Mouse (Mus musculus): ENCODE measurements around the gene Tmem59l.
A peak's percentile ranks its signal among the peaks of the same experiment; 100 is the strongest.

DNA sequence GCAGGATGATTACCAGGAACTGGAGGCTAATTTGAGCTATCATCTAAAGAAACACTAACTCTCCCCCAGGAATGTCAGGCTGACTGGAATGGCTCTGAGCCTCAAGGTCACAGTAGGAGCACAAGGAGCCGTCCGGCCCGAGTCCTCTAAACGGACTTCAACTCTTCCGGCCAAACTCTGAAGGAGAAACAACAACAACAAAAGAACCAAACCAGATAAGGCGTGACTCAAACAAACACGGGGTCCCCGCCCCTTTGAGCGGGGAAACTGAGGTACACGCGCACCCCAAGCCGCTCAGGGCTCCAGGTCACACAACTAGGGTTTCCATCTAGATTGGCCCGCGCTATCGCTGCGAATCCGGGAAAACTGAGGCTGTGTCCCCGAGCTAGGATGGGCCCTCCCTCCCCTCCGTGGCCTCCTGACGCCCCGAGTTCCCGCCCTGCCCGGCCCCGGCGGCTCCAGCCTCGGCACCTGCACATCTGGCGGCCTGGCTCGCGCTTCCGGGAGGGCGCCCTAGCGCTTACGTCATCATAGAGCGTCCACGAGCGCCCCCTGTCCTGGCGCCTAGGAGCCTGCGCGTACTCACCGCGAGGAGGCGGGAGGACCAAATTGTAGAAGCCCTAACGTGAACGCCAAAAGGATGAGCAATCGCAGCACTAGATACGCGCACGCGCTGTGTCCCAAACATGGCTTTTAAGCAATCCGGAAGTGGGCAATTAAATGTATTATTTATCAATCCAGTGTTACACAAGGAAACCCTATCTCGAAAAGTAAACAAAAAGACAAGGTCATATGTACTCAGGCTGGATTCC lies 35.6 kb upstream of the Tmem59l start:
- TF ChIP-seq CTCF (IDR thresholded peaks at IDR 0.05; ENCODE audit: borderline replicate concordance, extremely low read depth, insufficient read depth, insufficient read length) (peak; percentile 53), POLR2A (IDR thresholded peaks at IDR 0.05; ENCODE audit: borderline replicate concordance, extremely low read depth, insufficient read depth, insufficient read length, poor library complexity, severe bottlenecking) (0 out of 2 replicates have a peak, but pooled peaks have one; percentile 65)
